In genomic region chr13:100834777-100835176, GRCm38 (mm10) we compare ENCODE assay signal across 28 mouse cellular contexts. TPM values are rescaled to one million over a fixed set of nuclear protein-coding genes. Genes with fewer than 3 reads are reported as not detected.
DNase-seq lines count a peak whose midpoint lies in the region; ATAC-seq and TF ChIP-seq lines count a peak whose summit lies in the region.
"Had no signal": no experiment of that assay in that cellular context is flagged by ENCODE, and none has a peak within 500 bp of the region (broad histone marks: within the 10 kb centered on the region; RNA-seq: fewer than 3 reads in every experiment).

No protein-coding gene starts in this region.

- ATAC-seq in liver, embryonic 16.5 days (ENCODE audit: low read depth): no peak
- ATAC-seq: activated CD4-positive, CD25-positive, alpha-beta regulatory T cell, adult 4 months; CD4-positive, CD25-positive, alpha-beta regulatory T cell, adult 4 months; forebrain, embryonic 13.5 days; forebrain, embryonic 15.5 days; forebrain, postnatal 0 days; Patski had no signal

- H3K27ac ChIP-seq in liver, embryonic 16.5 days (ENCODE audit: low read length): peak overlapping the region; percentile 19; the same call in 1 of the 2 replicates
- peak overlapping the region; percentile 71 for H3K27ac ChIP-seq in bone marrow macrophage, adult 2 months (ENCODE audit: insufficient read depth, low read depth, low read length)
- H3K27ac ChIP-seq: embryonic facial prominence, embryonic 13.5 days; embryonic facial prominence, embryonic 15.5 days; forebrain, embryonic 13.5 days; forebrain, embryonic 15.5 days had no signal

- H3K4me3 ChIP-seq in liver, embryonic 16.5 days (ENCODE audit: low read depth, low read length): no peak overlapping the region
- H3K4me3 ChIP-seq in bone marrow macrophage, adult 2 months (ENCODE audit: insufficient read depth, low read length): no peak overlapping the region
- H3K4me3 ChIP-seq: embryonic facial prominence, embryonic 13.5 days; embryonic facial prominence, embryonic 15.5 days; erythroblast, embryonic 14.5 days; forebrain, embryonic 13.5 days; forebrain, embryonic 15.5 days had no signal

- no peaks in the 10 kb centered on the region for H3K36me3 ChIP-seq in liver, embryonic 16.5 days (ENCODE audit: control insufficient read depth, insufficient read depth)
- H3K36me3 ChIP-seq: embryonic facial prominence, embryonic 13.5 days; embryonic facial prominence, embryonic 15.5 days; forebrain, embryonic 15.5 days had no signal

- TF ChIP-seq POLR2A in bone marrow macrophage, adult 2 months (IDR thresholded peaks at IDR 0.05; ENCODE audit: borderline replicate concordance, low read depth, low read length): no peak

- H3K4me1 ChIP-seq in liver, embryonic 16.5 days (ENCODE audit: control insufficient read depth, low read depth, low read length): peaks cover 18% of the 10 kb centered on the region
- peaks cover 32% of the 10 kb centered on the region for H3K4me1 ChIP-seq in bone marrow macrophage, adult 2 months (ENCODE audit: control insufficient read depth, insufficient read depth, low read length)

- H3K9me3 ChIP-seq in liver, embryonic 16.5 days (replicated peaks; ENCODE audit: control insufficient read depth, low read length): no peaks in the 10 kb centered on the region
- H3K9me3 ChIP-seq: embryonic facial prominence, embryonic 13.5 days; embryonic facial prominence, embryonic 15.5 days; forebrain, embryonic 13.5 days; forebrain, embryonic 15.5 days; G1E had no signal

- H3K4me2 ChIP-seq in liver, embryonic 16.5 days (ENCODE audit: low read depth, low read length): no peak overlapping the region
- H3K4me2 ChIP-seq: embryonic facial prominence, embryonic 13.5 days; embryonic facial prominence, embryonic 15.5 days; forebrain, embryonic 13.5 days; forebrain, embryonic 15.5 days had no signal

- no peaks in the 10 kb centered on the region for H3K27me3 ChIP-seq in liver, embryonic 16.5 days (ENCODE audit: control insufficient read depth, insufficient read depth, low read depth, low read length)
- H3K27me3 ChIP-seq: CH12.LX; embryonic facial prominence, embryonic 13.5 days; embryonic facial prominence, embryonic 15.5 days; forebrain, embryonic 13.5 days; forebrain, embryonic 15.5 days; Patski had no signal

- peak; percentile 22 for DNase-seq in cerebellum, adult 9-10 months
- no peak for DNase-seq in cerebellum, postnatal 10 days
- no peak for DNase-seq in liver
- no peak for DNase-seq in kidney, postnatal 14 days
- no peak for DNase-seq in thymus, postnatal 36 days
- DNase-seq: adrenal gland, adult 8-10 months; adrenal gland, postnatal 14 days; adrenal gland, postnatal 36 days; B cell, adult 2 months; cerebellum, adult 11 months; cerebellum, adult 18-20 months; cerebellum, adult 8-10 months; cerebellum, postnatal 14 days; cerebellum, postnatal 36 days; embryo, embryonic 11 days; forebrain, postnatal 0 days had no signal

- H3K9ac ChIP-seq in liver, embryonic 16.5 days (ENCODE audit: low read depth, low read length): no peak overlapping the region
- H3K9ac ChIP-seq: embryonic facial prominence, embryonic 13.5 days; embryonic facial prominence, embryonic 15.5 days; forebrain, embryonic 13.5 days; forebrain, embryonic 15.5 days; forebrain, postnatal 0 days had no signal

- TF ChIP-seq CTCF in bone marrow macrophage, adult 2 months (IDR thresholded peaks at IDR 0.05; ENCODE audit: low read depth, low read length): no peak

RNA-seq across cellular contexts. Expression of gene Slc30a5, which starts 1.6 kb away (rescaled TPM):
- 21.2 and 22.3 TPM in 2 replicates for polyA plus RNA-seq in liver, embryonic 16.5 days (2015; fragmentation: Nextera tagmentation; extraction: Ambion mirVana)
- polyA plus RNA-seq in bone marrow macrophage, adult 2 months (2012; ENCODE audit: insufficient read depth, insufficient read length, missing spikeins): 47.3 and 53.8 TPM in 2 replicates

RNA-seq across cellular contexts. Expression of gene Ccnb1, which starts 48.4 kb away (rescaled TPM):
- polyA plus RNA-seq in liver, embryonic 16.5 days (2015; fragmentation: Nextera tagmentation; extraction: Ambion mirVana): 186 and 211 TPM in 2 replicates
- polyA plus RNA-seq in bone marrow macrophage, adult 2 months (2012; ENCODE audit: insufficient read depth, insufficient read length, missing spikeins): 35.0 and 42.5 TPM in 2 replicates

RNA-seq across cellular contexts. Expression of gene Cenph, which starts 59.1 kb away (rescaled TPM):
- 24.0 and 24.2 TPM in 2 replicates for polyA plus RNA-seq in liver, embryonic 16.5 days (2015; fragmentation: Nextera tagmentation; extraction: Ambion mirVana)
- 13.5 and 14.2 TPM in 2 replicates for polyA plus RNA-seq in bone marrow macrophage, adult 2 months (2012; ENCODE audit: insufficient read depth, insufficient read length, missing spikeins)
